Mouse (Mus musculus): ENCODE results near the gene Hras.

DNA sequence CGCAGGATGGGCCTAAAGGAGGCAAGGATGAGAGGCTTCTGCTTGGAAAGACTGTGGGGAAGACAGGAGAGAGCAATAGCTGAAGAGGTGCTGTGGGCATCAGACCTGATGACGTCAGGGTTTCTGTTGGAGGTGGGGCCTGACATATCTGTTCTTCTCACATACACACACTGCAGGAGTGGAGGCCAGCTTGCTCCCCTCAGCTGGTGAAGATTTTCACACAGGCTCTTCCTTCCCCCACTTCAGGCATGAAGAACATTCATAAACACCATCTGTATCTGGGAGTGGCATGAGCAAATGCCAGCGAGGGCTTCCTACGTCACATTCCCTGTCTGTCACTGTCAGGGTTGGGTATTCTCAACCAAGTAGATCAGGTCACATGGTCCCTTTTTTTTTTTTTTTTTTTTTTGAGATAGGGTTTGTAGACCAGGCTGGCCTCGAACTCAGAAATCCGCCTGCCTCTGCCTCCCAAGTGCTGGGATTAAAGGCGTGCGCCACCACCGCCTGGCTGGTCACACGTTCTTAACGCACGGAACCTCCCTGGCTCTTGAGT, 47.7 kb downstream of the Hras start:
- TF ChIP-seq CTCF (IDR thresholded peaks at IDR 0.05; ENCODE audit: insufficient read depth, low read length) (no peak), POLR2A (IDR thresholded peaks at IDR 0.05; ENCODE audit: borderline replicate concordance, extremely low read depth, low read depth, low read length) (no peak)
